Mouse (Mus musculus) liver, embryonic 14.5 days (tissue): ENCODE results near the gene Nepn. TPM values are rescaled to one million over a fixed set of nuclear protein-coding genes. Genes with fewer than 3 reads are reported as not detected.
A peak's percentile ranks its signal among the peaks of the same experiment; 100 is the strongest.

ENCODE experiments used
- ATAC-seq: fragments of 200-750 bp; cut with Nextera tagmentation; 2 replicates; pipeline ENCODE4 v1.8.0; 2017; ENCODE audit warnings: moderate number of reproducible peaks, mild to moderate bottlenecking, moderate library complexity; ENCODE audit not compliant: insufficient read depth
- DNase-seq, 3 experiments: peaks; one replicate each; pipeline ENCODE4 v3.0.0-alpha.2; 2012 to 2013; ENCODE audit warnings: low read depth in 3 of 3, low spot score in 3 of 3
- H3K27ac ChIP-seq: fragments of 300-500 bp; sonication (generic); 2 replicates; pipeline ENCODE4 v1.5.1; 2014; ENCODE audit warnings: moderate library complexity, mild to moderate bottlenecking, control low read depth, inconsistent platforms
- H3K27me3 ChIP-seq: fragments of 300-500 bp; sonication (generic); 2 replicates; pipeline ENCODE4 v1.6.1; 2014; ENCODE audit warnings: mild to moderate bottlenecking, low read length, moderate library complexity; ENCODE audit not compliant: control insufficient read depth, insufficient read depth
- H3K36me3 ChIP-seq: fragments of 300-500 bp; sonication (generic); replicated peaks from 2 replicates; pipeline ENCODE4 v1.6.1; 2014; ENCODE audit warnings: low read depth; ENCODE audit not compliant: control insufficient read depth, insufficient read depth
- H3K4me1 ChIP-seq, 2 experiments: fragments of 200-500 bp in 1 of 2; fragments of 300-500 bp in 1 of 2; sonication (generic) in 1 of 2; replicated peaks; 2 replicates each; pipeline ENCODE4 v1.6.1; 2012 to 2014; ENCODE audit warnings: antibody characterized with exemption in 1 of 2, inconsistent platforms in 1 of 2, low read length in 1 of 2; ENCODE audit not compliant: control insufficient read depth in 2 of 2, insufficient read depth in 2 of 2
- H3K4me2 ChIP-seq: fragments of 300-500 bp; sonication (generic); 2 replicates; pipeline ENCODE4 v1.6.1; 2014; ENCODE audit warnings: low read depth, mild to moderate bottlenecking, control low read depth, moderate library complexity
- H3K4me3 ChIP-seq, 2 experiments: fragments of 200-500 bp in 1 of 2; fragments of 300-500 bp in 1 of 2; sonication (generic) in 1 of 2; 2 replicates each; pipeline ENCODE4 v1.5.1; 2012 to 2014; ENCODE audit warnings: low read depth in 2 of 2, low read length in 2 of 2, mild to moderate bottlenecking in 2 of 2, control low read depth in 1 of 2, inconsistent platforms in 1 of 2, moderate library complexity in 1 of 2; ENCODE audit not compliant: insufficient read depth in 1 of 2
- H3K9ac ChIP-seq: fragments of 300-500 bp; sonication (generic); replicated peaks from 2 replicates; pipeline ENCODE4 v1.6.1; 2014; ENCODE audit warnings: mild to moderate bottlenecking, control low read depth, moderate library complexity
- H3K9me3 ChIP-seq: fragments of 300-500 bp; sonication (generic); 2 replicates; pipeline ENCODE4 v1.6.1; 2016; ENCODE audit warnings: low read length, mixed read lengths; ENCODE audit not compliant: control insufficient read depth
- CTCF ChIP-seq: IDR thresholded peaks from 2 replicates; pipeline ENCODE4 v1.5.1; 2016; ENCODE audit warnings: antibody characterized with exemption, low read depth, control low read depth
- EP300 ChIP-seq: IDR thresholded peaks from 2 replicates; pipeline ENCODE4 v1.6.1; 2016; ENCODE audit warnings: antibody characterized with exemption, low read depth
- WGBS: fragments of 180-500 bp; shearing (Covaris S2); extraction: QIAGEN DNeasy Blood & Tissue Kit; methylation state at CpG from one replicate; pipeline ENCODE4 v1.1.7; 2014; ENCODE audit not compliant: insufficient replicate concordance; 5-methylcytosine and 5-hydroxymethylcytosine counted together
- polyA plus RNA-seq, 2 experiments: library from polyadenylated mRNA; depleted of rRNA in 1 of 2; stranded (reverse) in 1 of 2; unstranded in 1 of 2; fragments of >200 nt; fragmentation: Nextera tagmentation in 1 of 2; extraction: Ambion mirVana in 1 of 2; gene quantifications; 2 replicates each; pipeline versions ENCODE4 v1.2.1 to v1.2.3; 2012 to 2014

Gene Nepn
- polyA plus RNA-seq, 2 experiments, result 0.01 to 0.10 TPM

GRCm38 (mm10) chr10:52360862-52361609 is 27.7 kb upstream of the Nepn start:
- ATAC-seq, result 0 out of 2 replicates have a peak, but pooled peaks have one; percentile 60
- no peak overlapping the region for H3K9ac ChIP-seq
- no peak overlapping the region for H3K4me2 ChIP-seq
- H3K27ac ChIP-seq, result no peak overlapping the region
- no peak for DNase-seq
- no peak overlapping the region for H3K4me3 ChIP-seq
- no peak for TF ChIP-seq CTCF
- no peaks in the 10 kb centered on the region for H3K27me3 ChIP-seq
- no peaks in the 10 kb centered on the region; a peak in 1 of 4 replicates for H3K4me1 ChIP-seq
- no peaks in the 10 kb centered on the region for H3K36me3 ChIP-seq
- H3K9me3 ChIP-seq, result no peaks in the 10 kb centered on the region
- WGBS, result 70% methylated on average over 9 of the region's 9 CpGs

GRCm38 (mm10) chr10:52368376-52368775 is 20.4 kb upstream of the Nepn start:
- H3K27ac ChIP-seq, result no peak overlapping the region
- H3K9me3 ChIP-seq, result no peaks in the 10 kb centered on the region
- H3K9ac ChIP-seq, result no peak overlapping the region
- no peaks in the 10 kb centered on the region for H3K4me1 ChIP-seq
- H3K36me3 ChIP-seq, result no peaks in the 10 kb centered on the region
- H3K27me3 ChIP-seq, result no peaks in the 10 kb centered on the region
- H3K4me3 ChIP-seq, result no peak overlapping the region
- H3K4me2 ChIP-seq, result no peak overlapping the region
- DNase-seq, result no peak
- no peak for ATAC-seq
- 69% methylated on average over 4 of the region's 4 CpGs for WGBS
- TF ChIP-seq CTCF (no peak), EP300 (no peak)

- no peaks in the 10 kb centered on the region; a peak in 1 of 4 replicates for H3K4me1 ChIP-seq
- DNase-seq, result no peak
Observed at GRCm38 (mm10) chr10:52373834-52374233, 14.9 kb upstream of the Nepn start.

GRCm38 (mm10) chr10:52374651-52375050 is 14.1 kb upstream of the Nepn start:
- H3K4me2 ChIP-seq, result no peak overlapping the region
- H3K27ac ChIP-seq, result no peak overlapping the region
- DNase-seq (no peak), ATAC-seq (no peak)
- no peaks in the 10 kb centered on the region for H3K9me3 ChIP-seq
- H3K4me3 ChIP-seq, result no peak overlapping the region
- H3K36me3 ChIP-seq, result no peaks in the 10 kb centered on the region
- no peaks in the 10 kb centered on the region for H3K27me3 ChIP-seq
- no peak overlapping the region for H3K9ac ChIP-seq
- TF ChIP-seq EP300 (no peak), CTCF (no peak)
- no peaks in the 10 kb centered on the region; a peak in 2 of 4 replicates for H3K4me1 ChIP-seq

More at GRCm38 (mm10) chr10:52373834-52374233, 14.9 kb upstream of the Nepn start:
- 71% methylated on average over 4 of the region's 4 CpGs for WGBS
- Histone ChIP-seq H3K27ac (no peak overlapping the region), H3K9ac (no peak overlapping the region), H3K4me3 (no peak overlapping the region), H3K36me3 (no peaks in the 10 kb centered on the region), H3K27me3 (no peaks in the 10 kb centered on the region), H3K9me3 (no peaks in the 10 kb centered on the region), H3K4me2 (no peak overlapping the region)
- TF ChIP-seq EP300, result no peak
- TF ChIP-seq CTCF, result no peak
- ATAC-seq, result no peak

- Histone ChIP-seq H3K36me3 (no peaks in the 10 kb centered on the region), H3K9me3 (no peaks in the 10 kb centered on the region), H3K27ac (no peak overlapping the region), H3K4me2 (no peak overlapping the region), H3K4me3 (no peak overlapping the region), H3K9ac (no peak overlapping the region), H3K27me3 (no peaks in the 10 kb centered on the region), H3K4me1 (no peaks in the 10 kb centered on the region; a peak in 2 of 4 replicates)
- TF ChIP-seq EP300, result no peak
- TF ChIP-seq CTCF, result no peak
- 39% methylated on average over 2 of the region's 2 CpGs for WGBS
- ATAC-seq (no peak), DNase-seq (no peak)
Observed at GRCm38 (mm10) chr10:52376422-52376821, 12.3 kb upstream of the Nepn start.
